Mouse (Mus musculus) CH12.LX (cell line): Measurements from ENCODE around the gene Tshz2. TPM values are rescaled to one million over a fixed set of nuclear protein-coding genes. Genes with fewer than 3 reads are reported as not detected.

Source experiments
- DNase-seq: peaks from one replicate; pipeline ENCODE4 v3.0.0-alpha.2; 2013; ENCODE audit errors: extremely low read depth
- H3K27ac ChIP-seq: 2 replicates; pipeline ENCODE4 v1.5.1; 2012; ENCODE audit warnings: low read depth, mild to moderate bottlenecking, control low read depth, moderate library complexity; ENCODE audit not compliant: insufficient read depth
- H3K27me3 ChIP-seq: replicated peaks from 2 replicates; pipeline ENCODE3; 2012; ENCODE audit warnings: inconsistent platforms
- H3K36me3 ChIP-seq, 2 experiments: replicated peaks in 1 of 2; 2 replicates each; pipeline versions ENCODE3 to v1.6.1; 2012; ENCODE audit warnings: inconsistent platforms in 1 of 2, low read length in 1 of 2, mild to moderate bottlenecking in 1 of 2, mixed read lengths in 1 of 2, moderate library complexity in 1 of 2; ENCODE audit not compliant: control insufficient read depth in 1 of 2, insufficient read depth in 1 of 2
- H3K4me1 ChIP-seq, 2 experiments: 2 replicates each; pipeline ENCODE4 v1.6.1; 2012; ENCODE audit warnings: inconsistent platforms in 1 of 2, moderate library complexity in 1 of 2; ENCODE audit not compliant: insufficient read depth in 2 of 2, control insufficient read depth in 1 of 2
- H3K4me2 ChIP-seq: 2 replicates; pipeline ENCODE4 v1.6.1; 2012; ENCODE audit warnings: low read depth, mild to moderate bottlenecking, control low read depth; ENCODE audit not compliant: poor library complexity, insufficient read depth, severe bottlenecking
- H3K4me3 ChIP-seq, 3 experiments: fragments of 150-350 bp in 1 of 3; sonication (generic) in 1 of 3; replicated peaks in 1 of 3; 2 replicates each; pipeline versions ENCODE3 to v1.5.1; 2011 to 2012; ENCODE audit warnings: low read depth in 2 of 3, low read length in 2 of 3, mild to moderate bottlenecking in 2 of 3, moderate library complexity in 2 of 3, control low read depth in 1 of 3, improper control_type of control experiment in 1 of 3, inconsistent platforms in 1 of 3, mixed read lengths in 1 of 3; ENCODE audit not compliant: poor library complexity in 1 of 3
- H3K79me2 ChIP-seq: replicated peaks from 2 replicates; pipeline ENCODE4 v1.6.1; 2012; ENCODE audit warnings: mild to moderate bottlenecking, moderate library complexity; ENCODE audit not compliant: control insufficient read depth, poor library complexity, insufficient read depth, severe bottlenecking; ENCODE audit errors: extremely low read depth
- H3K9ac ChIP-seq: 2 replicates; pipeline ENCODE4 v1.6.1; 2012; ENCODE audit warnings: low read depth, mild to moderate bottlenecking, control low read depth, moderate library complexity; ENCODE audit not compliant: insufficient read depth
- H3K9me3 ChIP-seq: replicated peaks from 2 replicates; pipeline ENCODE3; 2012; ENCODE audit warnings: low read length, inconsistent platforms, mixed read lengths
- CHD1 ChIP-seq: IDR thresholded peaks from 2 replicates; pipeline ENCODE4 v1.6.1; 2012; ENCODE audit warnings: low read depth, low read length, improper control_type of control experiment, inconsistent platforms
- CTCF ChIP-seq, 2 experiments: IDR thresholded peaks in 1 of 2; conservative IDR thresholded peaks in 1 of 2; 2 replicates each; pipeline ENCODE4 v1.5.1; 2011 to 2012; ENCODE audit warnings: low read depth in 2 of 2, low read length in 2 of 2, improper control_type of control experiment in 1 of 2, inconsistent platforms in 1 of 2, mild to moderate bottlenecking in 1 of 2, moderate library complexity in 1 of 2
- E2F4 ChIP-seq: IDR thresholded peaks from 2 replicates; pipeline ENCODE4 v1.6.1; 2011; ENCODE audit warnings: low read depth, low read length, improper control_type of control experiment; ENCODE audit not compliant: insufficient replicate concordance
- ELF1 ChIP-seq: IDR thresholded peaks from 2 replicates; pipeline ENCODE4 v1.6.1; 2014; ENCODE audit warnings: low read depth, mild to moderate bottlenecking, inconsistent platforms, low read length, improper control_type of control experiment
- EP300 ChIP-seq: IDR thresholded peaks from 2 replicates; pipeline ENCODE4 v1.6.1; 2011; ENCODE audit warnings: low read length, improper control_type of control experiment
- ETS1 ChIP-seq: conservative IDR thresholded peaks from 2 replicates; pipeline ENCODE4 v1.6.1; 2012; ENCODE audit warnings: low read depth, mild to moderate bottlenecking, inconsistent platforms, low read length, improper control_type of control experiment, moderate library complexity
- HCFC1 ChIP-seq: IDR thresholded peaks from 2 replicates; pipeline ENCODE4 v1.6.1; 2012; ENCODE audit warnings: low read depth, mild to moderate bottlenecking, inconsistent platforms, low read length, improper control_type of control experiment
- JUND ChIP-seq: conservative IDR thresholded peaks from 2 replicates; pipeline ENCODE4 v1.6.1; 2011; ENCODE audit warnings: low read depth, low read length, improper control_type of control experiment
- KAT2A ChIP-seq: IDR thresholded peaks from 2 replicates; pipeline ENCODE4 v1.6.1; 2012; ENCODE audit warnings: low read length, improper control_type of control experiment, inconsistent platforms; ENCODE audit not compliant: insufficient replicate concordance
- POLR2AphosphoS2 ChIP-seq: IDR thresholded peaks from 2 replicates; pipeline ENCODE4 v1.6.1; 2011; ENCODE audit warnings: low read depth, low read length, improper control_type of control experiment
- RAD21 ChIP-seq: IDR thresholded peaks from 2 replicates; pipeline ENCODE4 v1.6.1; 2011; ENCODE audit warnings: low read depth, mild to moderate bottlenecking, low read length, improper control_type of control experiment, moderate library complexity
- USF1 ChIP-seq: IDR thresholded peaks from 2 replicates; pipeline ENCODE4 v1.6.1; 2014; ENCODE audit warnings: low read depth, mild to moderate bottlenecking, inconsistent platforms, low read length, improper control_type of control experiment
- USF2 ChIP-seq: conservative IDR thresholded peaks from 2 replicates; pipeline ENCODE4 v1.6.1; 2011; ENCODE audit warnings: low read depth, low read length, improper control_type of control experiment
- ZC3H11A ChIP-seq: IDR thresholded peaks from 2 replicates; pipeline ENCODE4 v1.6.1; 2012; ENCODE audit warnings: low read depth, mild to moderate bottlenecking, inconsistent platforms, low read length, improper control_type of control experiment
- ZNF384 ChIP-seq: IDR thresholded peaks from 2 replicates; pipeline ENCODE4 v1.6.1; 2012; ENCODE audit warnings: low read depth, low read length, improper control_type of control experiment, inconsistent platforms
- dilution Hi-C: fragments of 300-500 bp; cut with MboI; formaldehyde crosslinking; loops from 2 replicates; pipeline ENCODE4 v1.14.3; 2020; ENCODE audit warnings: low sequenced_read_pairs; ENCODE audit not compliant: extremely low pct_unique_long_range_greater_than_20kb, extremely low pct_ligation_motif_present
- in situ Hi-C: fragments of 300-500 bp; cut with MboI; formaldehyde crosslinking; loops from 3 replicates; pipeline ENCODE4 v1.14.3; 2019; ENCODE audit warnings: low sequenced_read_pairs, low pct_ligation_motif_present, low pct_unique_long_range_greater_than_20kb, mixed read lengths
- polyA plus RNA-seq: library from polyadenylated mRNA; unstranded; fragments of >175 nt; gene quantifications from 2 replicates; pipeline ENCODE4 v1.2.1, GENCODE M21; 2012; ENCODE audit warnings: low read depth; ENCODE audit not compliant: insufficient read length
- total RNA-seq, 2 experiments: library from RNA; depleted of rRNA; stranded (reverse); fragments of 300-350 nt in 1 of 2; fragments of >200 nt in 1 of 2; gene quantifications; 2 replicates each; pipeline ENCODE4 v1.2.3; 2012 to 2014

The Tshz2 gene
- total and polyA plus RNA-seq, 3 experiments: not detected

DNA sequence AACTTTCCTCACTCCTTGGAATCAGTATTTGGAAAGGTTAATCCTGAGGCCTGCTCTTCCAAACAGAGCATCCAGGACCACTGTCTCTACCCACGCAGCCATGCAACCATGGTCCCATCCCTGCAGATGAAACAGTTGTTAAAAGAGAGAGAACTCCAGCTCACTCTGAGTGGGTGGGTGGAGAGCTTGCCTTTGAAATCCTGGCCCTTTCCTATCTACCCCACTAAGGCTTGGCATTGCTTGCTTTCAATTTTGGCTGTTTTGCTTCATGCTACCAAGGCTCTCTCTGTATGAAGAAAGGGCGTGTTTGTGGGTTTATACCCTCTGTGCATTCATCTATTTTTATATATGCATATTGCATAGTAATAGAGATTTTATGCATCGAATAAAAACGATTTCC is 33.2 kb upstream of the Tshz2 start:
- Histone ChIP-seq H3K4me3 (no peak overlapping the region), H3K27ac (no peak overlapping the region), H3K4me2 (no peak overlapping the region), H3K4me1 (no peaks in the 10 kb centered on the region), H3K9ac (no peak overlapping the region), H3K79me2 (no peaks in the 10 kb centered on the region), H3K36me3 (no peaks in the 10 kb centered on the region), H3K9me3 (peaks cover 86% of the 10 kb centered on the region), H3K27me3 (no peaks in the 10 kb centered on the region)
- TF ChIP-seq JUND (no peak), ZC3H11A (no peak)
- dilution Hi-C loops (no loop called here), in situ Hi-C loops (no loop called here)
- DNase-seq: no peak

DNA sequence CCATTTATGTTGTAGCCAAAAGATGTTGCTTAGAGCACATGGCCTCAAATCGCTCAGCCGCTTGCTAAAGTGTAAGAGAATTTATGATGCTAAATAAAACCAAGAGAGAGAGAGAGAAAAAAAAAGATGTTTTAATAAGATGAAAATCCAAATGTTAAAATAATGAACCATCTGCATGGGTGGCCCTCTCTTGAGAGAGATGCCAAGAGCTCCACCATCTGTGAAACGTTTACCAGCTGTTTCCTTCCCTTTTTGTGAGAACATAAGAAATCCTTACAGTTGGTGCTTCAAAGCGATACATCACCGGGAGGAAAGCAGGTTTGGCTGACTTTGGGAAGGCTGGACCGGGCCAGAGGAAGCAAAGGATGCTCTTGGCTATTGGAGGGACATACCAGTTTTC is 32.6 kb upstream of the Tshz2 start:
- H3K9ac ChIP-seq: no peak overlapping the region
- in situ Hi-C loops (no loop called here), dilution Hi-C loops (no loop called here)
- H3K4me2 ChIP-seq: no peak overlapping the region
- H3K27ac ChIP-seq: no peak overlapping the region
- H3K4me1 ChIP-seq: no peaks in the 10 kb centered on the region
- peaks cover 90% of the 10 kb centered on the region for H3K9me3 ChIP-seq
- no peak for TF ChIP-seq EP300
- TF ChIP-seq HCFC1: no peak
- no peak for TF ChIP-seq ZNF384
- H3K4me3 ChIP-seq: no peak overlapping the region
- no peaks in the 10 kb centered on the region for H3K27me3 ChIP-seq
- no peaks in the 10 kb centered on the region for H3K79me2 ChIP-seq
- DNase-seq: no peak
- no peaks in the 10 kb centered on the region for H3K36me3 ChIP-seq

- TF ChIP-seq USF2 (no peak), ZNF384 (no peak)
- H3K4me2 ChIP-seq: no peak overlapping the region
- no peak overlapping the region for H3K4me3 ChIP-seq
- no peaks in the 10 kb centered on the region for H3K4me1 ChIP-seq
- H3K9ac ChIP-seq: no peak overlapping the region
- in situ Hi-C loops (no loop called here), dilution Hi-C loops (no loop called here)
- H3K9me3 ChIP-seq: peaks cover 91% of the 10 kb centered on the region
- no peak overlapping the region for H3K27ac ChIP-seq
- H3K27me3 ChIP-seq: no peaks in the 10 kb centered on the region
- H3K79me2 ChIP-seq: no peaks in the 10 kb centered on the region
- DNase-seq: no peak
- H3K36me3 ChIP-seq: no peaks in the 10 kb centered on the region
Measured at GRCm38 (mm10) chr2:169606901-169607678, 25.7 kb upstream of the Tshz2 start.

DNA sequence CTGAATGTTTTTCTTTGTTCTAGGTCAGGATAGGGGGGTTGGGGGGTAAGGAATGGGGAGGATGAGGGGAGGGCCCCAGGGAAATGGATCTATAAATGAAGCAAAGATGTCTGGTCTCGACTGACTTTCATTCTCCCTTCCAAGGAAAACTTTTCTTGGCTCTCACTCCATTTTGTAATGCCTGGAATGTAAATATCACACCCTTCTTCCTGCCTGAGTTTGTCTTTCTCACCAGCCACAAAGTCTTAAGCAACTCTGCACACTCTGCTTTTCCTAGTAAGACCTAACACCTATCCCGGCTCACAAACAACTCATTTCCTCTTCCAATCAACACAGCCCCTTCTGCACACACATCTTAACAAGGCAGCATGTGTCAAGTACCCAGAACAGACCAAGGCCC is 25.0 kb upstream of the Tshz2 start:
- Histone ChIP-seq H3K27ac (no peak overlapping the region), H3K9me3 (peaks cover 91% of the 10 kb centered on the region)
- dilution Hi-C loops: no loop called here

More for the DNA sequence above, 25.0 kb upstream of the Tshz2 start:
- no peak for TF ChIP-seq RAD21
- TF ChIP-seq KAT2A: no peak
- TF ChIP-seq ELF1: no peak
- no peak for TF ChIP-seq CHD1
- no peak for TF ChIP-seq CTCF (conservative IDR thresholded peaks at IDR 0.05 in 1 of 2, IDR thresholded peaks at IDR 0.05 in 1 of 2; ENCODE audit: low read depth in 2 of 2, low read length in 2 of 2)
- TF ChIP-seq ETS1: no peak
- TF ChIP-seq POLR2AphosphoS2: no peak
- no peak for TF ChIP-seq USF1
- TF ChIP-seq E2F4: no peak
- Histone ChIP-seq H3K9ac (no peak overlapping the region), H3K79me2 (no peaks in the 10 kb centered on the region), H3K4me2 (no peak overlapping the region), H3K36me3 (no peaks in the 10 kb centered on the region), H3K4me1 (no peaks in the 10 kb centered on the region), H3K4me3 (no peak overlapping the region), H3K27me3 (no peaks in the 10 kb centered on the region)
- in situ Hi-C loops: no loop called here
- DNase-seq: no peak
